Mouse (Mus musculus): ENCODE results near the gene Ttll10. TPM values are rescaled to one million over a fixed set of nuclear protein-coding genes. Genes with fewer than 3 reads are reported as not detected.

The Ttll10 gene
- polyA plus RNA-seq, 1 experiment from 2014 or later: 0.27 TPM

GRCm38 (mm10) chr4:156058826-156059225, 388 bp downstream of the Ttll10 start:
- WGBS: 72% methylated on average over 9 of the region's 9 CpGs
- DNase-seq (ENCODE audit: low spot score): no peak
- H3K4me3 ChIP-seq: peak overlapping the region; percentile 31; the same call in 1 of the 2 replicates
- H3K27ac ChIP-seq: peak overlapping the region; percentile 72
- H3K4me1 ChIP-seq (replicated peaks): peaks cover 8% of the 10 kb centered on the region
- no peaks in the 10 kb centered on the region for H3K36me3 ChIP-seq
- no peaks in the 10 kb centered on the region for H3K27me3 ChIP-seq (ENCODE audit: insufficient read depth, poor library complexity, severe bottlenecking)
- H3K9me3 ChIP-seq: no peaks in the 10 kb centered on the region

DNA sequence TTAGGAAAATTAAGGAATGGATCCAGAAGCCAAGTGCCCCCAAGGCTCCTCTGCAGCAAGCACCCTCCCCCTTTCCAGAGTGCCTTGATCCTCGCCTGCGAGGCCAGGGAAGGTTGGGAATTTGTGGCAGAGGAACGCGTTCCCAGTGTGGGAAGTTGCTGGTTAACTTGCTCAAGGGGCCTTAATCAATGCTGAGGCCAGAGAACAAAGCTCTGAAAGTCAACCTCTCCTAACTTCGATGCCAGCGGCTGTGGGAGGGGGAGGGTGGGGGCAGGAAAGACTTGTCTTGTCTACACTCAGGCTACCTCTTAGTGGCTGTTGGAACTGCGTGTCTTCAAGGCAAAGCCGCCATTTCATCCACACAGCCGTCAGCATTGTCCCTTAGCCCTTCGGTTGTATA, 1.5 kb downstream of the Ttll10 start:
- 70% methylated on average over 10 of the region's 10 CpGs for WGBS
- H3K36me3 ChIP-seq: no peaks in the 10 kb centered on the region
- 0 out of 2 replicates have a peak, but pooled peaks cover 4% of the 10 kb centered on the region for H3K4me1 ChIP-seq (replicated peaks)
- H3K9me3 ChIP-seq: no peaks in the 10 kb centered on the region
- H3K27ac ChIP-seq: no peak overlapping the region
- H3K4me3 ChIP-seq: peak overlapping the region; percentile 24; the same call in 1 of the 2 replicates
- H3K27me3 ChIP-seq (ENCODE audit: insufficient read depth, poor library complexity, severe bottlenecking): no peaks in the 10 kb centered on the region
- no peak for DNase-seq (ENCODE audit: low spot score)

- WGBS: 92% methylated on average over 5 of the region's 5 CpGs
- Histone ChIP-seq H3K4me3 (no peak overlapping the region), H3K36me3 (no peaks in the 10 kb centered on the region), H3K4me1 (replicated peaks) (0 out of 2 replicates have a peak, but pooled peaks cover 4% of the 10 kb centered on the region), H3K27me3 (ENCODE audit: insufficient read depth, poor library complexity, severe bottlenecking) (no peaks in the 10 kb centered on the region), H3K27ac (no peak overlapping the region), H3K9me3 (no peaks in the 10 kb centered on the region)
- no peak for DNase-seq (ENCODE audit: low spot score)
Measured at GRCm38 (mm10) chr4:156055173-156055572, 4.0 kb downstream of the Ttll10 start.

- H3K27me3 ChIP-seq (ENCODE audit: insufficient read depth, poor library complexity, severe bottlenecking): no peaks in the 10 kb centered on the region
- H3K36me3 ChIP-seq: no peaks in the 10 kb centered on the region
- H3K27ac ChIP-seq: no peak overlapping the region
- no peak for DNase-seq (ENCODE audit: low spot score)
- H3K9me3 ChIP-seq: no peaks in the 10 kb centered on the region
- WGBS: 93% methylated on average over 6 of the region's 6 CpGs
- 0 out of 2 replicates have a peak, but pooled peaks cover under 1% of the 10 kb centered on the region for H3K4me1 ChIP-seq (replicated peaks)
- no peak overlapping the region for H3K4me3 ChIP-seq
Measured at GRCm38 (mm10) chr4:156054606-156055005, 4.6 kb downstream of the Ttll10 start.

DNA sequence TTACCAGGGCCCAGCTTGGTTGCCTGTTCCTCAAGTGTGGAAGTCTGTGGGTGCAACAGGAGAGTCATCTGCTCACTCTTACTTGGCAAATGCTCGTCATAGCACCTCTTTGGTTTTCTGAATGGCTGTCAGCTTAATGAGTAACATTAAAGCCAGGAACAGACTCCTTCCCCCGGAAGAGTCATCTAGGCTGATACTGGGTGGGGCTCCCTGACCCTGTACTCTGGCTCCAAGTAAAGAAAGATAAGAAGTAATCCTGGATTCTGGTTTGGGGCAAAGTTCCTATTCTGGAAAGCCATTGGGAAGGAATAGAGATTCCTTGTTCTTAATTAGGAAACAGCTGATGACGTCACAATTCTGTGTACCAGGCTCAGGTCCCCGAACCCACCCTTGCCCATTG, 5.1 kb downstream of the Ttll10 start:
- Histone ChIP-seq H3K4me3 (no peak overlapping the region), H3K9me3 (no peaks in the 10 kb centered on the region), H3K27me3 (ENCODE audit: insufficient read depth, poor library complexity, severe bottlenecking) (no peaks in the 10 kb centered on the region), H3K36me3 (no peaks in the 10 kb centered on the region), H3K4me1 (replicated peaks) (no peaks in the 10 kb centered on the region), H3K27ac (no peak overlapping the region)
- 84% methylated on average over 4 of the region's 4 CpGs for WGBS
- no peak for DNase-seq (ENCODE audit: low spot score)

DNA sequence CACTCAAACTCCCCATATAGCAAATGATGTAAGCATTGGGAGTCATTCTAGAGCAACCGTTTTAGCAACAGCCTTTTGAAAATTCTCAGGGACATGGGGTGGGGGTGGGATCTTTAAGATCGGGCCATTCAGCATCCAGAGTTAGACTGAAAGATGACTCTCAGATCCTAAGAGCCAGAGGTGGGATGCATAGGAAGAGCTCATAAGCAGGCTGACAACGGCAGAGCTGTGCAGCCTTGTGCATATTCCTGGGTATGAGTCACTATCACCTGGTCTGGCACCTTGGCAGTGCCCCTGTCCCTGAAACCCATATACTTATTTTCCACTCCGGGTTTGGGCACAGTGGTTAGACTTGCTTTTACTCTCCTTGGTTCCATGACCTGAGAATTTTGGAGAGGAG, 6.1 kb downstream of the Ttll10 start:
- 83% methylated on average over 4 of the region's 4 CpGs for WGBS
- no peak for DNase-seq (ENCODE audit: low spot score)

GRCm38 (mm10) chr4:156050391-156050980, 8.7 kb downstream of the Ttll10 start:
- Histone ChIP-seq H3K36me3 (no peaks in the 10 kb centered on the region), H3K4me1 (replicated peaks) (no peaks in the 10 kb centered on the region), H3K4me3 (no peak overlapping the region), H3K9me3 (no peaks in the 10 kb centered on the region), H3K27me3 (ENCODE audit: insufficient read depth, poor library complexity, severe bottlenecking) (no peaks in the 10 kb centered on the region), H3K27ac (no peak overlapping the region)
- DNase-seq (ENCODE audit: low spot score): no peak
- WGBS: 74% methylated on average over 6 of the region's 6 CpGs

More for the DNA sequence above, 6.1 kb downstream of the Ttll10 start:
- Histone ChIP-seq H3K27me3 (ENCODE audit: insufficient read depth, poor library complexity, severe bottlenecking) (no peaks in the 10 kb centered on the region), H3K4me1 (replicated peaks) (no peaks in the 10 kb centered on the region), H3K36me3 (no peaks in the 10 kb centered on the region), H3K27ac (no peak overlapping the region), H3K9me3 (no peaks in the 10 kb centered on the region), H3K4me3 (no peak overlapping the region)

- H3K9me3 ChIP-seq: no peaks in the 10 kb centered on the region
- no peaks in the 10 kb centered on the region for H3K36me3 ChIP-seq
- no peak for DNase-seq (ENCODE audit: low spot score)
- no peak overlapping the region for H3K4me3 ChIP-seq
- H3K27ac ChIP-seq: no peak overlapping the region
- H3K27me3 ChIP-seq (ENCODE audit: insufficient read depth, poor library complexity, severe bottlenecking): no peaks in the 10 kb centered on the region
- 0 out of 2 replicates have a peak, but pooled peaks cover 5% of the 10 kb centered on the region for H3K4me1 ChIP-seq (replicated peaks)
- 85% methylated on average over 3 of the region's 3 CpGs for WGBS
Measured at GRCm38 (mm10) chr4:156049779-156050178, 9.4 kb downstream of the Ttll10 start.

DNA sequence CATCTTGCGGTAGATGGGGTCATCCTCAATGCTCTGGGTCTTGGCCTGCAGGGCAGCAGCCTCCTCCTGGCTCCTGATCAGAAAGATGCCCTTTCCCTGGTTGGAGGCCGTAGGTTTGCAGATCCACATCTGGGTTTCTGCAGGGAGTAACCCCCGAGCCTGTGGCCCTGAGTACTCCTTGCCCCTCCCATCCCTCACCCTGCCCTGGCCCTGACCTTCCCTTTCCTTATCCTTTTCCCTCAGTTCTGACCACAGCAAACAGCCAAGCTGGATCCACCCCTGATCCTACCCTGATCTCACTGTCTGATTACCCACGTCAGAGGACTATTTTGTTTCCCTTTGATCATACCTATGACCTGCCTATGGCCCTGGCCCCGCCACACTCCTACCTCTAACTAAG, 14.5 kb downstream of the Ttll10 start:
- DNase-seq (ENCODE audit: low spot score): no peak
- WGBS: 66% methylated on average over 5 of the region's 5 CpGs
- H3K4me1 ChIP-seq (replicated peaks): 0 out of 2 replicates have a peak, but pooled peaks cover 6% of the 10 kb centered on the region
- H3K27me3 ChIP-seq (ENCODE audit: insufficient read depth, poor library complexity, severe bottlenecking): no peaks in the 10 kb centered on the region
- H3K36me3 ChIP-seq: no peaks in the 10 kb centered on the region
- no peaks in the 10 kb centered on the region for H3K9me3 ChIP-seq
- no peak overlapping the region for H3K4me3 ChIP-seq
- H3K27ac ChIP-seq: no peak overlapping the region

DNA sequence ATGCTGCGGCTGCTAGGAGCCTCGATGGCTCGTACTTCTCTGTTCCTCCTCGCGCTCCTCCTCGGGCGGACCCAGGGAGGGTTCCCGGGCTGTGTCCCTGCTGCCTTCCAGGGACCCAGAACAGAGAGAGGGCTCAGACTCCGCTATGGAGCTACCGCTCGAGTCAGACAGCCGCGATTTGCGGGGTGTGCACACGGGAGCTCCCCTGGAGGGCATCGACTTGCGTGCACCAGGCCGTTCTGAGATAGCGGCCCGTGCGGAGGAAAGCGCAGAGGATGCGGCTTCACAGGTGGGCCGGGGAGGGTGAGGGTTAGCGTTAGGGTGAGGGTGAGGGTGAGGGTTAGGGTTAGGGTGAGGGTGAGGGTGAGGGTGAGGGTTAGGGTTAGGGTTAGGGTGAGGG, 24.3 kb downstream of the Ttll10 start:
- H3K27ac ChIP-seq: peak overlapping the region; percentile 5; the same call in 1 of the 2 replicates
- H3K9me3 ChIP-seq: no peaks in the 10 kb centered on the region
- H3K36me3 ChIP-seq: no peaks in the 10 kb centered on the region; the same call in 1 of the 2 replicates
- H3K4me3 ChIP-seq: peak overlapping the region; percentile 46
- H3K4me1 ChIP-seq (replicated peaks): peaks cover 50% of the 10 kb centered on the region
- DNase-seq (ENCODE audit: low spot score): peak; percentile 31
- WGBS: 4% methylated on average over 25 of the region's 25 CpGs
- peaks cover 31% of the 10 kb centered on the region for H3K27me3 ChIP-seq (ENCODE audit: insufficient read depth, poor library complexity, severe bottlenecking)

DNA sequence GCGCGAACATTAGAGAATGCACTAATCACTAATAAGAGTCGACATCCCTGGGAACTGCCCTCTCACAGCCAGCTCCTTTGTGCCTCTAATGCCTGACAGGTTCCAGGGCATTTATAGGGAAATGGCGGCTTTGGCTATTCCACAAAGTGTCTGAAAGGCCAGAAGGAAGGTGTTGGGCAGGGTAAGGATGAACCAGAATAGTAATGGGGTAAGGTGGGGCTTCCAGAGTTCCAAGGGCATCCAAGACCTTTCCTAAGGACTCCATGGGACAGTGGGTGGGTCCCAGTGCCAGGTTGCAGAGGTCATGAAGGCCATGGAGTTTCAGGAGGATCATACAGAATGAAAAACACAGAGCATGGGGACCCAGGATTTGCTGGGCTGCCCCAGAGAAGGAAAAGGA, 24.9 kb downstream of the Ttll10 start:
- H3K27me3 ChIP-seq (ENCODE audit: insufficient read depth, poor library complexity, severe bottlenecking): peaks cover 31% of the 10 kb centered on the region
- 51% methylated on average over 4 of the region's 4 CpGs for WGBS
- no peak for DNase-seq (ENCODE audit: low spot score)
- H3K27ac ChIP-seq: peak overlapping the region; percentile 5; the same call in 1 of the 2 replicates
- peaks cover 4% of the 10 kb centered on the region for H3K36me3 ChIP-seq
- no peaks in the 10 kb centered on the region for H3K9me3 ChIP-seq
- peak overlapping the region; percentile 46 for H3K4me3 ChIP-seq
- peaks cover 50% of the 10 kb centered on the region for H3K4me1 ChIP-seq (replicated peaks)

- WGBS: 51% methylated on average over 6 of the region's 6 CpGs
- peaks cover 50% of the 10 kb centered on the region for H3K4me1 ChIP-seq (replicated peaks)
- DNase-seq (ENCODE audit: low spot score): peak; percentile 42
- no peaks in the 10 kb centered on the region for H3K9me3 ChIP-seq
- H3K36me3 ChIP-seq: peaks cover 10% of the 10 kb centered on the region
- no peak overlapping the region for H3K27ac ChIP-seq
- H3K4me3 ChIP-seq: no peak overlapping the region
- peaks cover 31% of the 10 kb centered on the region for H3K27me3 ChIP-seq (ENCODE audit: insufficient read depth, poor library complexity, severe bottlenecking)
Measured at GRCm38 (mm10) chr4:156033476-156034119, 25.6 kb downstream of the Ttll10 start.

DNA sequence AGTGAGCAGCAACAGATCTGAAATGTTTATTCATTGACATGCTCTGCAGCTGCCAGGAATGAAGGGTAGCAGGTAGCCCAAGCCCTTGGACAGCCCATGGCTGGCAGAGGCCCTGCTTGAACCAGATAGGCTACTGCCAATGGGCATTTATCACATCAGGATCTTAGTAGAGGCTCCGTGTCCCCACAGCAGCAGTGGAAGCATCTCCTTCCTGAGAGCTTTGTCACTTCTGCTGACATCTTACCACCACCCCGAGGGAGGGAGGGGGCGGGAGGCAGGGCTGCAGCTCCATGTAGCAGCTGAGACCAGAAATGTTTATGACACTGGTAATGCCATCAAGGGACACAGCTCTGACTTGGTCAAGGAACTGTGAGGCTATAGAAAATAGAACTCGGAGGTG, 26.4 kb downstream of the Ttll10 start:
- Histone ChIP-seq H3K4me1 (replicated peaks) (peaks cover 50% of the 10 kb centered on the region), H3K4me3 (peak overlapping the region; percentile 53; the same call in 1 of the 2 replicates), H3K27ac (peak overlapping the region; percentile 92), H3K9me3 (no peaks in the 10 kb centered on the region), H3K27me3 (ENCODE audit: insufficient read depth, poor library complexity, severe bottlenecking) (peaks cover 31% of the 10 kb centered on the region), H3K36me3 (peaks cover 18% of the 10 kb centered on the region)
- DNase-seq (ENCODE audit: low spot score): no peak
- 83% methylated on average over 4 of the region's 4 CpGs for WGBS
